Mouse (Mus musculus): Measurements from ENCODE around the gene Nubp2. TPM values are rescaled to one million over a fixed set of nuclear protein-coding genes. Genes with fewer than 3 reads are reported as not detected.

Nubp2 gene
- polyA plus RNA-seq, 1 experiment from 2014 or later, result 81.3 TPM

DNA sequence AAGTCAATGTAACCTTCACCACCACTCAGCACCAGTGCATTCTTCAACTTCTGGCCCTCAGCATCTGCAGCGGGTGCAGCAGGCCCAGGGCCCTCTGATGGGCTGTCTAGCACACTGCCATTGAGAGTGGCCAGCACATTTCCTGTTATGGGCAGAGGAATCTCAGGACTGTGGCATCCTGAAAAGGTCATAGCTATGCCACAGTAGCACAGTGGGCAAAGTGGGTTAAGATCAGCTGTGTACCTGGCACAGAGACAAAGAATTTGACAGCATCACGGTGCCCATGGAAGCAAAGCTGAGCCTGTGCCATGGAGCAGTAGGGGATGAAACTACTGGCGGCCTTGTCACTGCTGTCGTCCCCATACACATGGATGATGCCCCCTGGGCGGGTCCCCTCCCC, 13.0 kb upstream of the Nubp2 start:
- H3K4me3 ChIP-seq, result no peak overlapping the region
- no peaks in the 10 kb centered on the region for H3K27me3 ChIP-seq (ENCODE audit: poor library complexity, severe bottlenecking)
- 86% methylated on average over 5 of the region's 5 CpGs for WGBS
- DNase-seq (ENCODE audit: extremely low spot score, low spot score), result no peak
- H3K27ac ChIP-seq, result no peak overlapping the region
- H3K36me3 ChIP-seq (replicated peaks), result peaks cover 77% of the 10 kb centered on the region
- no peaks in the 10 kb centered on the region for H3K9me3 ChIP-seq
- peaks cover 36% of the 10 kb centered on the region for H3K4me1 ChIP-seq

DNA sequence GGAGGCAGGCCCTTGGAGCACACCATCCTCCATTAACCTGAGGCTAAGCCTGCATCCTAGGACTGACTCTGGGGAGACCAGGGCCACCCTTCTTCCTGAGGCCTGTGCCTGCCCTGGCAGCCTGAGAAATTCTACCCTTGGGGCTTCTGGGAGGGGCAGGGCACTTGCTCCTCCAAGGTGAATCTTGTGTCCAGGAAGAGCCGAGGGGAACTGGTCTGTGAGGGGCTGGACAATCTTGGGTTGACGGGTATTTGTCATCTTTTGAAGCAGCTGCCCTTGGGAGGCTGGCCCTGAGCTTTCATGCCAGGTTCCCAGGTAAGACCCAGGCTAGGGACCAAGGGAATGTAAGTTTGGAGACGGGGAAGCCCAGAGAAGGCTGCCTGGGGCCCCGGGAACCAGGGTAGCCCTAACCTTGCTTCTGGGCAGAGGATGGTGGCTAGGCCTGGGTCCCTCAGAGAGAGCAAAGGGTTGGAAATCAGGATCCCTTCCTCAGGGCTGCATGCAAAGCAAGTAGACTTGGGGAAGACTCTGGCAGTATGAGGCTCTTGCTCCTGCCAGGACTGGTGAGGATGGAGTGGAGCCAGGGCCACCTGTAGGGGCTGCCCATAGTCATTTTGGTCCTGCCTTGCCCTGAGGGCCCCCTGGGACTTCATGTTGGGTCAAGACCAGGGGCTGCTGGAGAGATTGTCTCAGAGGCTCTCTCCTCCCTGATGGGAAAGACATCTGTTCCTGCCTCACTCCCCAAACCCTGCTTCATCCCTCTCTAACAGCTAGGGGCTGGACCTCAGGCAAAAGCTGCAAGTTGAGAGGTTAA, 12.1 kb upstream of the Nubp2 start:
- Histone ChIP-seq H3K27me3 (ENCODE audit: poor library complexity, severe bottlenecking) (no peaks in the 10 kb centered on the region), H3K9me3 (no peaks in the 10 kb centered on the region), H3K27ac (no peak overlapping the region), H3K36me3 (replicated peaks) (peaks cover 74% of the 10 kb centered on the region), H3K4me1 (peaks cover 45% of the 10 kb centered on the region), H3K4me3 (peak overlapping the region; percentile 83; the same call in 1 of the 2 replicates)
- WGBS, result 89% methylated on average over 4 of the region's 4 CpGs
- DNase-seq (ENCODE audit: extremely low spot score, low spot score), result no peak

DNA sequence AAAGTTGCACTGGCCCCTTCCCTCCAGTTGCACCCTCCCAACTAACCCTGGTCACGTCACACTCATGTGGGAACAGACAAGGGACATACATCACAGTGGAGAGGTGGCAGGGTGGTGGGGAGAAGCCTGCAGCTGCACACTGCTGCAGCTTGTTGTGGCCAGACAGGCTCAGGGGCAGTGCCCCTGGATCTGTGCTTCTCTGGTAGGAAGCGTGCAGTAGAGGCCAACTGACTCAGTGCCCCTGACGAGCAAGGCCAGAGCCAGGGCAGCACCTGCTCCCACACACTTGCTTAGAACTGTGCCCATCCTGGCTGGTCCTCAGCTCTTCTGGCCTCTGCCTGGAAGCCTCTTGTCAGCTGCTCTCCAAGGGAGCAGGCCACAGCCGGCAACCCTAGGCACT, 11.5 kb upstream of the Nubp2 start:
- H3K27me3 ChIP-seq (ENCODE audit: poor library complexity, severe bottlenecking), result no peaks in the 10 kb centered on the region
- H3K4me3 ChIP-seq, result peak overlapping the region; percentile 83; the same call in 1 of the 2 replicates
- peaks cover 74% of the 10 kb centered on the region for H3K36me3 ChIP-seq (replicated peaks)
- H3K9me3 ChIP-seq, result no peaks in the 10 kb centered on the region
- peaks cover 49% of the 10 kb centered on the region for H3K4me1 ChIP-seq
- H3K27ac ChIP-seq, result 0 out of 2 replicates have a peak overlapping the region, but pooled peaks have one; percentile 11
- WGBS, result 84% methylated on average over 4 of the region's 4 CpGs
- no peak for DNase-seq (ENCODE audit: extremely low spot score, low spot score)

- Histone ChIP-seq H3K36me3 (replicated peaks) (peaks cover 74% of the 10 kb centered on the region), H3K4me3 (peak overlapping the region; percentile 83), H3K27ac (peak overlapping the region; percentile 91), H3K27me3 (ENCODE audit: poor library complexity, severe bottlenecking) (no peaks in the 10 kb centered on the region), H3K4me1 (peaks cover 49% of the 10 kb centered on the region), H3K9me3 (no peaks in the 10 kb centered on the region)
- DNase-seq (ENCODE audit: extremely low spot score, low spot score), result no peak
- 40% methylated on average over 11 of the region's 11 CpGs for WGBS
Observed at GRCm38 (mm10) chr17:24896993-24897269, 10.8 kb upstream of the Nubp2 start.

DNA sequence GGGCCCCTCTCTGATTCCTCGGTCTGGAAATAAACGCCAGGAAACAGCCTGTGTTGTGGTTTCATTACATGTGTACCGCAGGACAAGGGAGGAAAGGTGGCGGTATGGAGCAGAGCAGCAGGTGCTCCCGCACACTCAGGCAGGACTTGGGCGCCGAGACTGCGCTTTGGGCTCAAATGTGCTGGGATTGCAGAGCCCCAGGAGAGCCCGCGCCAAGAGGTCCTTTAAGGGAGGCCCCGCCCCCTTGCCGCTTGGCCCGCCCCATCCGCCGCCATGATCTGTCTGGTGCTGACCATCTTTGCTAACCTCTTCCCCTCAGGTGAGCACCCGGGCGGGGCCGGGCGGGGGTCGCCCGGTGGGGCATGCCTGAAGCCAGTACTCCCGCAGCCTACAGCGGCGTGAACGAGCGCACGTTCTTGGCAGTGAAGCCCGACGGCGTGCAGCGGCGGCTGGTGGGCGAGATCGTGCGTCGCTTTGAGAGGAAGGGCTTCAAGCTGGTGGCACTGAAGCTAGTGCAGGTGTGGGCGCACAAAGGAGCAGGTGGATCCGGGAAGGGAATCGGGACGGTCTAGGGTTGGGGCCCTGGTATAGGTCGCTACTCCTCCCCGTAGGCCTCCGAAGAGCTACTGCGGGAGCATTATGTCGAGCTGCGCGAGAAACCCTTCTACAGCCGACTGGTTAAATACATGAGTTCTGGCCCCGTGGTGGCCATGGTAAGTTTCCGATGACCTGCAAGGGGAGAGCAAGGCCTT, 10.3 kb upstream of the Nubp2 start, which contains the start of gene Nme3:
Nme3 (plus strand) TSS at position 260 of the 752 bp plus-strand sequence.
- Histone ChIP-seq H3K27ac (peak within 1 kb of the TSS; percentile 91), H3K27me3 (ENCODE audit: poor library complexity, severe bottlenecking) (no peaks in the 10 kb centered on the region), H3K4me3 (peak within 1 kb of the TSS; percentile 83), H3K9me3 (no peaks in the 10 kb centered on the region), H3K4me1 (peaks cover 49% of the 10 kb centered on the region), H3K36me3 (replicated peaks) (peaks cover 74% of the 10 kb centered on the region)
- DNase-seq (ENCODE audit: extremely low spot score, low spot score), result peak; percentile 77
- 1% methylated on average over 50 of the region's 50 CpGs for WGBS

DNA sequence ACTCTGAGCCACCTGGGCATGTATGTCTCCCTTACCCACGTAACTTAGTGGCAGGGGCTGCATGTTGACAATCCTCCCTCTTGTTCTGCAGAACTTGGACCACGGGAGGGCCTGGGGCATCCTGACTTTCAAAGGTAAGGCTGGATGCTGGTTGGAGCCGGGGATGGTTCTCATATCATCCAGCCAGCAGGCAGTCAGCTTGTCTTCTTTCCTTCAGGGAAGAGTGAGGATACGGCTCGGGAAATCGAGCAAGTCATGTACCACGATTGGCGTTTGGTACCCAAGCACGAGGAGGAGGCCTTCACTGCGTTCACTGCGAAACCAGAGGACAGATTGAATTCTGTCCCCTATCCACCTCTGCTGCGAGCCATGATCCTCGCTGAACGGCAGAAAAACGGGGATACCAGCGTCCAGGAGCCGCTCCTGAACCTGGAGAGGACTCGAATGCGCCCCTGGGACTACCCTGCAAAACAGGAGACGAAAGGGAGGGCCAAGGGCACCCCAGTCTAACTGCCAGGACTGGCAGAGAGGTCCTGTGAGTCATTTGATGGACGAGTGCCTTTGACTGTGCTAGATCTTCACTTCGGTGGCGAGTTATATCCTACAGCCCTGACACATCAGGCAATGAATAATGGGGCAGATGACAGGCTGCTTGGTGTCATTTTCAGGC, 9.6 kb upstream of the Nubp2 start:
- Histone ChIP-seq H3K4me1 (peaks cover 49% of the 10 kb centered on the region), H3K27me3 (ENCODE audit: poor library complexity, severe bottlenecking) (no peaks in the 10 kb centered on the region), H3K36me3 (replicated peaks) (peaks cover 74% of the 10 kb centered on the region), H3K27ac (peak overlapping the region; percentile 91), H3K4me3 (peak overlapping the region; percentile 83), H3K9me3 (no peaks in the 10 kb centered on the region)
- WGBS, result 14% methylated on average over 23 of the region's 23 CpGs
- DNase-seq (ENCODE audit: extremely low spot score, low spot score), result no peak

DNA sequence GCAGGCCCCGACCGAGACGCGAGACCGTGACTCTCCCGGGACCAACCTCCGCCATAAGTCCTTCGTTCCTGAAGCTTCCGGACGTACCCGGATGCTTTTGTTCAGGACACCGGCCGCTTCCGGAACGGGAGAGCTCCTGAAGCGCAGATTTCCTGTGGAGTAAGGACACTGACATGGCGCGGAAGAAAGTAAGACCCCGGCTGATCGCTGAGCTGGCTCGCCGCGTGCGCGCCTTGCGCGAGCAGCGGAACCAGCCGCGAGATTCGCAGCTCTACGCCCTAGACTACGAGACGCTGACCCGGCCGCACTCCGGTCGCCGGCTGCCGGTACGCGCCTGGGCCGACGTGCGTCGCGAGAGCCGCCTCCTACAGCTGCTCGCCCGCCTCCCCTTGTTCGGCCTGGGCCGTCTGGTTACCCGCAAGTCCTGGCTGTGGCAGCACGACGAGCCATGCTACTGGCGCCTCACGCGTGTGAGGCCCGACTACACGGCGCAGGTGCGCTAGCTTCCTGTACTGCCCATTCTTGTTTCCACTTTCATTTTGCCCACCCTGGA, 8.9 kb upstream of the Nubp2 start, which contains the start of the genes Eme2 and Mrps34:
Eme2 (minus strand) TSS at position 93 of the 553 bp plus-strand sequence.
Mrps34 (plus strand) TSS at position 122 of the 553 bp plus-strand sequence.
- H3K4me3 ChIP-seq, result peak within 1 kb of the TSS; percentile 83
- peaks cover 74% of the 10 kb centered on the region for H3K36me3 ChIP-seq (replicated peaks)
- no peaks in the 10 kb centered on the region for H3K27me3 ChIP-seq (ENCODE audit: poor library complexity, severe bottlenecking)
- WGBS, result under 1% methylated on average over 62 of the region's 62 CpGs
- peak within 1 kb of the TSS; percentile 91 for H3K27ac ChIP-seq
- no peaks in the 10 kb centered on the region for H3K9me3 ChIP-seq
- peaks cover 49% of the 10 kb centered on the region for H3K4me1 ChIP-seq
- peak; percentile 90 for DNase-seq (ENCODE audit: extremely low spot score, low spot score)

GRCm38 (mm10) chr17:24894061-24894994, 8.2 kb upstream of the Nubp2 start:
- Histone ChIP-seq H3K27ac (peak overlapping the region; percentile 91), H3K9me3 (no peaks in the 10 kb centered on the region), H3K27me3 (ENCODE audit: poor library complexity, severe bottlenecking) (no peaks in the 10 kb centered on the region), H3K4me1 (peaks cover 49% of the 10 kb centered on the region), H3K36me3 (replicated peaks) (peaks cover 74% of the 10 kb centered on the region), H3K4me3 (peak overlapping the region; percentile 83)
- DNase-seq (ENCODE audit: extremely low spot score, low spot score), result no peak
- WGBS, result 12% methylated on average over 31 of the region's 31 CpGs

DNA sequence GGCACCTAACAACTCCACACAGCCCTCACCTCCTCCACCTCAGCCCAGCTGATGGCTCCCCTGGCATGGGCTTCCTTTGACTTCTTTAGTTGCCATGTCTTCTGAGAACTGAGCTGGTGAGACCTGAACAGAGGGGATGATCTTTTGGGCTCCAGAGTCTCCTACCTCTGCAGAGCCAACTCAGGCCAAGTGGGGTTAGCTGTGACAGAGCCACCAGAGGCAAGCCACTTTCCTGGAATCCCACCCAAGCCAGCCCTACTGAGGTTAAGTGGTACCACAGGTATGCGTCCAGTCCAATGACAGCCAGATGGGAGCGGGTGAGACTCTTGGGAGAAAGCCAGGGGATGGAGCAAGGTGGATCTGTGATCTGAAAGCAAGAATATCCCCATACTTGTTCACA, 7.1 kb upstream of the Nubp2 start:
- WGBS, result 94% methylated on average over 2 of the region's 2 CpGs
- Histone ChIP-seq H3K36me3 (replicated peaks) (peaks cover 73% of the 10 kb centered on the region), H3K4me3 (peak overlapping the region; percentile 83; the same call in 1 of the 2 replicates), H3K27ac (no peak overlapping the region), H3K4me1 (peaks cover 49% of the 10 kb centered on the region), H3K9me3 (no peaks in the 10 kb centered on the region), H3K27me3 (ENCODE audit: poor library complexity, severe bottlenecking) (no peaks in the 10 kb centered on the region)
- DNase-seq (ENCODE audit: extremely low spot score, low spot score), result no peak

DNA sequence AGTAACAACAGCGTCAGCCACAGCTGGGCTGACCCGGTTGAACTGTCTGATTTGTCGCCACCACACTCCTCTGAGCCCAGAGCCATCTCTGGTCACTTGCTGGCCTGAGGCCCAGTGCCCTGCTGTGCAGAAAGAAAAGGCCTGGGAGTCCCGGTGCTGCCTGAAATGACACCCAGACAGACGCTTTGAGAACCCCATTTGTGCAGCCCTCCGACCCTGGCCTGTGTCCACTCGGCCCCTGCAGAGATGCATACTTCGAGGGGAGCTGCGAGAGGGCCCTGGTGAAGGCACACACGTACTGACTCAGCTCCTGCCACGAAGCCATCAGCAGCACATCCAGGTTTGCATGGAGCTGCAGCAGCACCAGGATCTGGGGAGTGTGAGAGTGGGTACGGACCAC, 6.6 kb upstream of the Nubp2 start:
- Histone ChIP-seq H3K4me1 (peaks cover 48% of the 10 kb centered on the region), H3K27me3 (ENCODE audit: poor library complexity, severe bottlenecking) (no peaks in the 10 kb centered on the region), H3K4me3 (peak overlapping the region; percentile 9; the same call in 1 of the 2 replicates), H3K36me3 (replicated peaks) (peaks cover 69% of the 10 kb centered on the region), H3K27ac (no peak overlapping the region), H3K9me3 (no peaks in the 10 kb centered on the region)
- WGBS, result 94% methylated on average over 12 of the region's 12 CpGs
- DNase-seq (ENCODE audit: extremely low spot score, low spot score), result no peak

DNA sequence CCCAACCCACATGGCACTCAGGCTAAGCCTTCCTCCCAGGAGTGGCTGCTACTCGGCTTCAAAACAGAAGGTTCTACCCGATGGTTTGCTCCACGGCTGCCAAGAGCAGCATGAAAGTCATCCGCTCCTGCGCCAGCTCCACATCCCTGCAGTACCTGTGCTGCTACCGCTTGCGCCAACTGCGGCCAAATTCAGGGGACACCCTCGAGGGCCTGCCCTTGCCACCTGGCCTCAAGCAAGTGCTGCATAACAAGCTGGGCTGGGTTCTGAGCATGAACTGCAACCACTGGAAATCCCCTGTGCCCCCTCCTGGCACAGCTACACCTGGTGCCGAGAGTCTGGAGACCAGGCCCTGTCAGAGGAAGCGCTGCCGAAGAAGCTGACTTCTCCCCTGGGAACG, 5.2 kb upstream of the Nubp2 start:
- 94% methylated on average over 13 of the region's 13 CpGs for WGBS
- DNase-seq (ENCODE audit: extremely low spot score, low spot score), result no peak
- Histone ChIP-seq H3K9me3 (no peaks in the 10 kb centered on the region), H3K36me3 (replicated peaks) (peaks cover 55% of the 10 kb centered on the region), H3K4me1 (peaks cover 43% of the 10 kb centered on the region), H3K27ac (no peak overlapping the region), H3K27me3 (ENCODE audit: poor library complexity, severe bottlenecking) (no peaks in the 10 kb centered on the region), H3K4me3 (no peak overlapping the region)
